Mouse (Mus musculus) c-Kit-positive CD71-positive TER-119-negative erythroid progenitor cells, embryonic 14.5 days (primary cell): ENCODE measurements around the gene Atpaf1.

ENCODE experiments used
- DNase-seq: peaks from one replicate; pipeline ENCODE4 v3.0.0-alpha.2; 2013; ENCODE audit warnings: low read depth

Gene Atpaf1

DNA sequence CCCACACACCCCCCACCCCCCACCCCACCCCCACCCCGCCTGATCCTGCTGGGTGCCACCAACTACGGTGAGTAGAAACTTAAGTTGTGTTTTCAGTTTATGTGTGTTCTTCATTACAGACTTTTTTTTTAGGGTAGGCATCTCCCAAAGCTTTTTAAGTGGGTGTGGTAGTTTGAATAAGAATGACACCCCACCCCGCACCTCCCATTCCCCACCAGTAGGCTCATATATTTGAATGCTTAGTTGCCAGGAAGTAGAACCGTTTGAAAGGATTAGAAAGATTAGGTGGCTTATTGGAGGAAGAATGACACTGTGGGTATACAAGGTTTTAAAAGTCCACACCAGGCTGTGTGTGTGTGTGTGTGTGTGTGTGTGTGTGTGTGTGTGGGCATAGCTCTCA is 27.7 kb downstream of the Atpaf1 start:
- DNase-seq = no peak

DNA sequence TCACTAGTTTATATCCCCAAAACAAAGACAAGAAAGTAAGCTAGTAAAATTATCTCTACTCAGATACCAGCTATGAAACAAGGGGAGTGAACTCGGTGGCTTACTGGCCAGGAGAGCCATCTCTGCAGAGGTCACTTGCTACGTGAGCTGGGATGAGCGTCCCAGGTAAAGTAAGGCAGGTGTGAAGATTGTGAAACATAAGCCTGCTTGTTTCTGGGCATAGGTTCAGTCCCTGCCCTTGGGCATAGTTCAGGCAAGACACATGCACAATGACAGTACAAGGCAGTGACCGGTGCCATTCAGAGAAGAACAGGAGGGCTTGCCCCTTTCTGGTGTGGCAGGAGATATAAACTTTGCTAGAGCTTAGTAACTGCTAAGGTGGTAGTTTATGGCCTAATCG is 31.0 kb downstream of the Atpaf1 start:
- DNase-seq = no peak

DNA sequence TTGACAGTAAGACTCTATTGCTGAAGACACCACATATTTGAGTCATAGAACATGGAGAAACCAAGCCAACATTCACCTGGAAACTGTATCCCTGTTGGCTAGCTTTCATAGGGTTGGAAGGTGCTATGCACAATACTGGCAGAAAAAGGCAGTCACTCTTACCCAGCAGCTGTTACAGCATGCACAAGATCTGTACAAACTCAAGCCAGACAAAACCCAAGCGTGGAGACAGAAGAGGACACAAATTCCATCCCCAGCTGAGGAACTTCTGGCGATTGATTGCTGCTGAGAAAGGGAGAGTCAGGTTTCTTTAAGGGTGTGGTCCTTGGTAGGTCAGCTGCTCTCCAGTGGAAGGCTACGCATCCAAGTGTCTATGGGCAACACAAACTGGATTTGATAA is 35.6 kb downstream of the Atpaf1 start:
- DNase-seq = no peak

DNA sequence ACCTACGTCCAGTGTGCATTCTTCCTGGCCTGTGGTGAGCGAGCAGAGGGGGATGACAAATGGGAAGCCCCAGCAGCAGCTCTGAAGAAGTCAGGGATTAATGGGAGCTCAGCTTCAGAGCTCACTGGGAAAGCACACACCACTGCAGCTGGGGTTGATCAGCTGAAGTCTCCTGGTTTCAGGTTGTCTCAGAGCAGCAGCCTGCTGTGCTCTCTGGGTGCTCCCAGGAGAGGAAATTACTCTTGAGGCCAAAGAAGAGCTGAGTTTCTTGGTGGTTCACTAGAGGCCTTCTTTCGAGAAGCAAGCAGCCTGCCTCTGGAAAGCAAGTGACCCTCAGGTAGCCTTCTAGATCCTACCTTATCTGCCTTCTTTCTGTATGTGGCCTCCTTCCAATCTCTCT is 36.3 kb downstream of the Atpaf1 start:
- no peak for DNase-seq

DNA sequence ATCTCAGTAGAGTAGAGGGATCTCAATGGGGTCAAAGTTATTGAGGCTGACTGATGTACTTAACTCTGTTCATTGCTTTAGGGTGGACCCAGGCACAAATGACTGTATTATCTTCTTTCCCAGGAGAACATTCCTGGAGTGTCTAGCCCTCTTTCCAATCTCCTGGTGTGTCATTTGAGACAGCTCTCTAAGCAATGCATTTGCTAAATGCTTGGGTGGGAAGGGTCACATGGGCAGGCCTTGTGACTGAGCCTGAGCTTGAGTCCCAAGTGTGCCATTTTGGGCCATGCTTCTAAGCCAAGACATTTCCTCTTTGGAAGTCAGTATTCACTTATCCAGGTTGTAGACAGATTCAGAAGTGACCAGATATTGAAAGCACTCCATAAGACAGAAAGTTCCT is 36.8 kb downstream of the Atpaf1 start:
- no peak for DNase-seq

DNA sequence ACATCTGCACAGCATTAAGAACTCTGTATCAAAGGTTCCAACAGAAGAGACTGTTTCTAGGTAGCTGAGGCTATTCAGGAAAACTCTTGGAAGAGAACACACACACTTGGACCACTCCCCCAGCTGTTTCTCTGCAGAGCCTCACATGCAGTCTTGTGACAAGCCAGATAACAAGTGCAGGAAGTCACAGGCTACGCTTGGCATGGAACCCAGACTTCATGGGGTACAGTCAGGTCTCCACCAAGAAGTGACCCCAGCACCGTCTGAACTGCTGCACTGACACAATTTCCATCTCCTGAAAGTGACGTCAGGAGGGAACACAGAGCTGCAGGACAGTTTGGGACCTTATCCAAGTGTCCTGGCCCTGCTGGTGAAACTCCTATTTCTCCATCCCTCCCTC is 37.3 kb downstream of the Atpaf1 start:
- no peak for DNase-seq

DNA sequence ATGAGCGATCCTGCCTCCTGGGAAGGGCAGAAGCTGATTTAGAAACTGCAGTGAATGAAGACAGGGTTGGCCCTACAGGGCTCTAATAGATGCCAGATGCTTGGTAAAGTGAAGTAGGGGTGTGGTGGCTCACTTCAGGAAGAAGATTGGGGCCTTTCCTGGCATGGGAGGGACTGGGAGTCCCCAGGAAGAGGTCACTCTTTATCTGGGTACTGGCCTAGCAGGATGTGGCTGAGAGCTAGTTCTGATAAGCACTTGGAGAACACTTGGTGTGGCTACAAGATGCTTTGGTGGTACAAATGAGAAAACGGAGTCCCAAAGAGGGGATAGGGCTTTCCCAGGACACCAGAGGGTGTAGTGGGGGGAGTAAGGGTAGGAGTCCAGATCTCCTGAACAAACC is 39.6 kb downstream of the Atpaf1 start:
- DNase-seq = no peak

DNA sequence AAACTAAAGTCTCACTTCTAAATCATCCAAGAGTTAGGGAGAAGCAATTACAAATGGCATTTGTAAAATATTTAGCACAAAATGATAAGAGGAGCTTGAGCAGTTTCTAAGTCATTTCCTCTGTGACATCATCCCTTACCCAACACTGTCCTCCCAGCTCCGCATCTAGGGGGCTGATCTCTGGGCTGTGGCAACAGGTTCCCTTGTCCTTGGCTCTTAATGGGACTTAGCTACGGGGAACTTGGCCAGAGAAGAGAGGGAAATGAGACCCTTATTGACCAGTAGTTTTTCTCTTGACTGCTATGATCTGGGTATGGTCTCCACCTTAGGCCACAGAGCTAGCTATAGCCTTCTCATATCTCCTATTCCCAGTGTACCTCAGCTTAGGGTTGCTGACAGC is 40.7 kb downstream of the Atpaf1 start:
- no peak for DNase-seq

DNA sequence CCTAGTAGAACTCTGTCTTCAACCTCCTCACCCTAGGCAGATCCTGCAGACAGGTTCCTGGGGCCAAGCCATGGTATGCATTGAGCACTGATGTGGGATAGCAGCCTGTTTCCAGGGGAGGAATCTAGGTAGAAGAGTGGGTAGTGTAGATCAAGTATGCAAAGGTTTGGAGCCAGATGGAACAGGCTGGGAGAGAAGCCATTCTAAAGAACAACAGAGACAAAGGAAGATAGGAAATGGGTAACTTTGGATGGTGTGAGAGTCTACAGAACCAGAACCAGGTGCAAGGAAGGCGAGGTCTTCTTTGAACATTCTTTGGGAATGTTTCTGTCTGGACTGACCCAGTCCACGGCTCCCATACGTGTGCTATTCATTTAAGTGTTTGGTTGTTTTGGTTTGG is 42.5 kb downstream of the Atpaf1 start:
- no peak for DNase-seq

DNA sequence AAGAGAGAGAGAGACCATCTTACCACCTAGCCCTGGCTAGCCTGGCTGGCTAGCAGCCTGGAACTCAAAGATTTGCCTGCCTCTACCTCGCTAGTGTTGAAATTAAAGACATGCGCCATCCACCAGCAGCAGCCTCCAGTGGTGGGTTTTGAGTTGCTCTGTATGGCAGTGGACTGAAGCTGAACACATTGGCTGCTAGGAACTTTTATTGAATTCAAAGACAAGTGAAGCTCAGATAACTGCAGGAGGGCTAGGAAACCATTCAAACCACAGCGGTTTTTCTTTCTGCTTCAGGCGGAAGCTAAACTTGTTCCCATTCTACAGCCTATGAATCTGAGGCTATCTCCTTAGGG is 42.9 kb downstream of the Atpaf1 start:
- no peak for DNase-seq

DNA sequence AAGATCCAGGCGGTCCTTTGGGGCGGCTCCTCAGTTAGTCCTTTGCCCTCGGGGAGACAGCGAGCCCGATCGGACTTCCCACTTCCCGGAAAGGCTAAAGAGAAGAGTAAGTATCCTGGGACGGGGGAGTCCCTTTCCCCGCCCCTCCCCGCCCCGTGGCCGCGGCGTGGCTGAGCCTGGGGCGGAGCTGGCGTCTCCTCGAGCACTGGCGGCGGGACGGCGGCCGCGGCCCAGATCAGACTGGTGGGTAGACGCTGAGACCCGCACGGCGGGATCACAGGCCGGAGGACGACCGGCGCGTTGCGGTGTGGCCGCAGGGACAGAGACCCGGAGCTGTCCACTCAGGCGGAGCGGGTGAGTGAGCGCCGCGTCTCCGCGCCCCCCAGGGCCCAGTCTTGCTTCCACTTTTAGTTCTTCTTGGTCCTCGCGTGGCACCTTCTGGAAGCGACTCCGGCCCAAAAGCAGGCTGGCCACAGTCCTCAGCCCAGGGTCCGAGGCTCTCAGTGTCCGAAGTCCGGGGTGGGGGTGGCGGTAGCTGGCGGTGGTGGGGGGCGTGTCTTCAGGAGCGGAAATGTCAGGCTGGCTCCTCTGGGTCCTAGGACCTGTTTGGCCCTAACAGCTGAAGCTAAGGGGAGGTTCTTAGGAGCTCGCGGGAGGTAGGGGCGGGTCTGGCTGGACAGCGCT is 43.4 kb downstream of the Atpaf1 start, which contains the start of gene Mob3c:
Gene Mob3c (plus strand): TSS at position 205 of the 684 bp plus-strand sequence.
- DNase-seq = no peak

DNA sequence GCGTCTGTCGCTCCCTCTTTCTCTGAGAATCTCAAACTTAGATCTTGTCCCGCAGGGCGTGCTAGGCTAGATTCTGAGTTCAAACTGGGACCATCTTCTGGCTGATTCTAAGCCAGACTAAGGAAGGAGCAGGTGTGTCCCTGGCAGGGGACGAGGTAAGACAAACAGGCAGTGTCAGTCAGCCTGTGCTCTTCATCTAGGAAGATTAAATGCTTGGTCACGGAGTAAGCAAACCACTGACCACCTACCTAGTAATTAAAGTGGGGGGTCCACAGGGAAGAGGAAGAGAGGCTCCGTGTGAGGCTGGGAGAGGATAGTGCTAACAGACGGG is 43.9 kb downstream of the Atpaf1 start:
- no peak for DNase-seq

DNA sequence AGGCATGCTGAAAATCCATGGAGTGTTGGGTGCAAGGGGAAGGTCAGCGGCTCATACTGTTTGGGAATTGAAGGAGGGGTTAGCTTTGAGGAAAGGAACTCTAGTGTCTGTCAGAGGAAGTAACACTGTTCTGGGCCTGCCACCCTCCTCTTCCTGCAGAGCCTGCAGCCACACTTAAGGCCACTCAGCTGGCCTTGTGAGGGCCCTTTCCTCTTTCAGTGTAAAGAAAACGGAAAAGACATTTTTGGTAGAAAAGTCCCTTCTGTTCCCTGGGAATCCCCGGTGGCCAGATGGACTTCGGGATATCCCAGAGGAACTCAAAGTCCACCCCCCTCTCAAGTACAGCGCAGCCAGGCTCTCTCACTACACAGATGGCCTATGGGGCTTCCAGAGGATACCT is 45.9 kb downstream of the Atpaf1 start:
- no peak for DNase-seq

DNA sequence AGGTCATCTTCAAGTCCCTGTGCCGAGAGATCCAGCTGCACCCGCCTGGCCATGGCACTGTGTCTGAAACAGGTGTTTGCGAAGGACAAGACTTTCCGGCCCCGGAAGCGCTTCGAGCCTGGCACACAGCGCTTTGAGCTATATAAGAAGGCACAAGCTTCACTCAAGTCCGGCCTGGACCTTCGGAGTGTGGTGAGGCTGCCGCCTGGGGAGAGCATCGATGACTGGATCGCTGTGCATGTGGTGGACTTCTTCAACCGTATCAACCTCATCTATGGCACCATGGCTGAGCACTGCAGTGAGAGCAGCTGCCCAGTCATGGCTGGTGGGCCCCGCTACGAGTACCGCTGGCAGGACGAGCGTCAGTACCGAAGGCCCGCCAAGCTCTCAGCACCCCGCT is 46.6 kb downstream of the Atpaf1 start:
- DNase-seq = no peak

DNA sequence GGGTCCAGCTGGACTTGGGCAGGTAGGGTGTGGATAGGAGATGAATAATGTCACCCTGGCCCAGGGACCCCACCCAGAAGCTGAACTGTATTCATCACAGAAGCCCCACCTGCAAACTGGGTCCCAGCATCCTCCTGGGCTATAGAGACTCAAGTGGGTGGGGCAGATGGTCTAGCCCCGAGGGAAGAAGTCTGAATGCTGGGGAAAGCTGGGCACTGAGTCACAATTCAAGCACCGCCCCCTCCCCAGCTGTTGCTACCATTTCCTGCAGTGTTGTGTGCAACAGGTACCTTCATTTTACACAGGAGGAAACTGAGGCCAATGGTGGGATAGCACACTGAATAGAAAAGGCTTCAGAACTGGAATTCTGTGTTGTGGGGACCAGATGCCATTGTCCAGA is 47.4 kb downstream of the Atpaf1 start:
- DNase-seq = no peak

DNA sequence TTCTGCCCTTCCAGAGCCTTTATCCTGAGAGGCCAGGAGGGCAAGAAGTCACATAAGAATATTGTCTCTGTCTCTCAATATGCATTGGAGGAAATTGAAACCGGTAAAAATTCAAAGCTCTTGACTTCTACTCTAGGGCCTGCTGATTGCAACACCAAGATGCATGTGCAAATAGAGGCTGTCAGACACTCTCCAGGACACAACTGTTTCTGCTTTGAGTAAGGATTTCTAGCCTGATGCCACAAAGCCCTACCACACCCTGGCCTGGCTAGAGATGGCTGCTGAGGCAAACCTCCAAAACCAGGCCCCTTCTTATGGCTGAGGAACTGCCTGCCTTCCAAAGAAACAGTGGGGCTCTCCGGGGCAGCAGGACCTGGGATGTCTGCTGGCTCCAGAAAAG is 51.0 kb downstream of the Atpaf1 start:
- DNase-seq = no peak

DNA sequence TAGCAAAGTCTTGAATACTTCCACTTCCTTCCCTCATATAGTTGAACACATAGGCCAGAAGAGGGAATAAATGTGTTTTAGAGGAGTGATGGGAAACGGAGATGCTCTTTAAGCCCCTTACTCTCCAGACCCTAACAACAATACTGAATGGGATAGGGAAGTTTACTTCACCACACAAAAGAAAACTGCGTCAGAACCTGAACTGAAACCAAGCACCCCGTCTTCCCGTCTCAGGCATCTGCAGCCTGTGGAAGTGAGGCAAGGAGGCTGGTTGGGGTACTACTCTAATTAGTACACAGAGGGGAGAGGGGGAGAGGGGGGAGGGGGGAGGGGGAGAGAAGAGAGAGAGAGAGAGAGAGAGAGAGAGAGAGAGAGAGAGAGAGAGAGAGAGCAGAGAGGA is 53.6 kb downstream of the Atpaf1 start:
- DNase-seq = no peak

DNA sequence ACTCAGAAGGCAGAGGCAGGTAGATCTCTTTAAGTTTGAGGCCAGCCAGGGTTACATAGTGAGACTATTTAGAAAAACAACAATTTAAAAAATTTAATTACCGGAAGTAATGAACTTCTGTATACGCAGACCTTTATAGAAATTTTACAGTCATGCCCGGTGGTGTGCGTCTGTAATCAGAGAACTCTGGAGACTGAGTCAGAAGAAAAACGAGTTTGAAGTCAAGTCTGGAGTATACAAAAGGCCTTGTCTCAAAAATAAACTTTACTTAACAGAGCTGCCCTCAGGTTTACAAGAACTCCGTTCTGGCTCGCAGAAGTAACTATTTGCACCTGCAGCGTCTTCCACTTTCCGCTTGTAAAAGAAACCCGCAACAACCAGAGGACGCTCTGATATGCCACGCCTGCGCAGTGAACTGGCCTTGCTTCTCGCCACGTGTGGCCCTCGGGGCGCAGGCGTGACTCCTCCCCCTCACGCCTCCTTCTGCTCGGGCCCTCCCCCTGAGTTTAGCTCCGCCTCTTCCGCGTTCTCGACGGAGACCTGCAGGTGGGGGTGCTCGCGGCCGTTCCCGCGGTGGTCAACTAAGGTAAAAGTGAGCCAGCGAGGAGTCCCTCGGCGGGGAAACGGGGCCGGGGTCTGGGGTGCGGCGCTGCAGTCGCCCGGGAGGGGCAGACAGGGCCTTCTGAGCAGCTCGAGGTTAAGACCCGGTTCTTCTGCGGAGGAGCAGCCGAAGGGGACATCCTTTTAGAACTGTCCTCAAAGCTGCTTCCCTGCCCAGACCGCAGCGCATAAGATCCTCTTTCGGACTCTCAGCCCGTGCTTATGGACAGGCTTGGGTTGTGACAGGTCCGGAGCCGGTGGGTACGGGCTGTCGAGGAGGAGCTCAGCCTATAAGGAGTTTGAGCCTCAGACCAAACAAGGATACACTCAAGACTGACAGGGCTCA is 54.4 kb downstream of the Atpaf1 start, which contains the start of gene Mknk1:
Gene Mknk1 (plus strand): TSS at position 503 of the 946 bp plus-strand sequence.
- DNase-seq = peak; percentile 92

DNA sequence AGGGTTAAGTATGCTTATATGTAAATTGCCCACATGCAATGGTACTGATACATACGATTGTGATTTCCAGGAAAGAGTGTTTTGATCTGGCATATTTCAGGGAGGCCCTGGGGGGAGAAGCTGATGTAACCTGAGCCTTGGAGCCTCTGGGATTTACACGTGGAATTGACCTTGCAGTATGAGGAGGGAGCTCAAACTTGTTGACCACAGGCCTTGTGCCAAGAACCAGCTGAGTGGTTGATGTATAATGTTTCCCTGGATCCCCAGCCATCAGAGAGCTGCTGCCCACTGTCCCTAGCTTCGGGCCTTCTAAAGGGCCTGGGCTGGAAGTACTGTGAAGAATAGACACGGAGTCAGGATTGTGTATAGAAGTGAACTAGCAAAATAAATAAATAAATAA is 55.3 kb downstream of the Atpaf1 start:
- DNase-seq = no peak

DNA sequence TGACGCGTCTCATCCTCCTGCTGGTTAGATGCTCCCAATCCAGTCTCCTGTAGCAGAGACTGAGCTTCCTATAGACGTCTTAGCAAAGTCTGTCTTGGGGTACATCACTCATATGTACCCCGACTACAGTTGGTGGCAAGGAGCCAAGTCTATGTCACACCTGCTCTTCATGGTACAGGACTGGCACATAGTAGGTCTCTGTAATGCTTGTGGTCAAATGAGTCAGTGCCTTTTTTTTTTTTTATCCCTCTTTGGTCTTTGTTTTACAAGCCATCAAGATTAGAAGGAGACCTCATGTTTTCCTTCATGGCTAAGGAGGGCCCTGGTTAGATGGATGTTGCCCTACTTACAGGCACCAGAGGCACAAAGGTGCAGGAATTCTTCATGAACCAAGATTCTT is 56.2 kb downstream of the Atpaf1 start:
- DNase-seq = no peak

DNA sequence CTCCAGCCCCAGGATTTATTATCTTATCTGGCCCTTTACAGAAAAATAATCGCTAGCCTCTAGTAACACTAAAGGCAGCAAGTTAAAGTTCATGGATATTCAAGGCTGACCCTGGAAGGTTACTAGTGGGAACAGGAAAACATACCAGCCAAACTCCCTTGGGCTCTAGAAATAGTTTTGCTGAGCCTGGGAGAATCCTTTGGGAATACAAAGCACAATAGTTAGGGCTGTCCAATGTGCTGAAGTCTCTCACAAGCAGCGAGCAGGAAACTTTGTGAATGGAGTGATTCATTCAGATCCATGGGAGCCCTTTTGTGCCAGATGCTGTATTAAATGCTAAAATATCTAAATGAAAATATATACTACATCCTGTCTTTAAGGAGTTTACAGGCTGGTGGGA is 62.0 kb downstream of the Atpaf1 start:
- DNase-seq = no peak

DNA sequence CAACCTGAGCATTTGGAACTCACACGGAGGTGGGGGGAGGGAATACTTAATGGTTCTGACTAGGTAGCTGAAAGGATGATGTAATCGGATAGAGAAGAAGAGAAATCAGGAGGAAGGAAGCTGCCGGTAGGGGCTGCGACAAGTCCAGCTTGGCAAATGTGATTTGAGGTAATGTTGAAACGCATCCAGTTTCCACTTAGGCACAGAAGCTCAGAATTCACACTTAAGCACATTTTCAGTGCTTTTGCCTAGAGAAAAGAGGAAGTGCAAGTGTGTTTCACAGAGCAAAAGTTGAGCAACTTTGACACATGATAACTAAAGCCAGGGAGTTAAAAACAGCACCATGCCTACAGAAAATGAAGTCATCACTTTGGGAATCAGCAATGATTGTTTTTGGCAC is 62.8 kb downstream of the Atpaf1 start:
- DNase-seq = no peak

DNA sequence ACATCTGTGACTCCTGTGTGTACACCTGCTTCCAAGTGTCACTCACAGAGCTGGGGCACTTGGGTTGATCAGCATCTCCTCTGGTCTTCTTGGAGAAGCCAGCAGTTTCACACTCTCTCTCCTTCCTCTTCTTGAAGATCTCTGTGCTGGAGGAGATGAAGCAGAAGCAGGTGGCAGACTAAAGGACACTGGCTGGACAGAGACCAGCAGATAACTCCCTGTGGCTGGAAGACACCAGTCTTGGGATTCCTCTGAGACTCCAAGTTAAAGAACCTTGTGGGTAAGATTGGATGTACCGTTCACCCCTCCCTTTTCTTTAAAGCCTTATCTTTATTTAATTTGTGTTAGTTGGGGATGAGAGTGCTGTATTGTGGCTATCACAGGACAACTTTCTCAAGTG is 63.5 kb downstream of the Atpaf1 start:
- DNase-seq = no peak
